Mouse (Mus musculus): ENCODE measurements around the gene Tm6sf2.

The Tm6sf2 gene

GRCm38 (mm10) chr8:70089296-70089960, 16.7 kb downstream of the Tm6sf2 start:
- no peak for DNase-seq

GRCm38 (mm10) chr8:70092786-70093185, 20.1 kb downstream of the Tm6sf2 start:
- no peak for DNase-seq

GRCm38 (mm10) chr8:70099276-70099675, 26.6 kb downstream of the Tm6sf2 start:
- DNase-seq: no peak

- no peak for DNase-seq
These were observed 27.5 kb downstream of the Tm6sf2 start for GRCm38 (mm10) chr8:70100241-70100640.

- DNase-seq: no peak
These were observed 31.8 kb downstream of the Tm6sf2 start for GRCm38 (mm10) chr8:70104506-70104905.

GRCm38 (mm10) chr8:70104922-70105321, 32.2 kb downstream of the Tm6sf2 start:
- no peak for DNase-seq

- DNase-seq: no peak
These were observed 37.7 kb downstream of the Tm6sf2 start for GRCm38 (mm10) chr8:70110451-70110850.

- DNase-seq: no peak
These were observed 38.6 kb downstream of the Tm6sf2 start for GRCm38 (mm10) chr8:70111192-70111795.

- no peak for DNase-seq
These were observed 39.8 kb downstream of the Tm6sf2 start for GRCm38 (mm10) chr8:70112401-70113016.

GRCm38 (mm10) chr8:70114488-70114887, 41.8 kb downstream of the Tm6sf2 start:
- no peak for DNase-seq

- no peak for DNase-seq
These were observed 42.2 kb downstream of the Tm6sf2 start for GRCm38 (mm10) chr8:70114892-70115291.

GRCm38 (mm10) chr8:70117611-70118010, 44.9 kb downstream of the Tm6sf2 start:
- DNase-seq: no peak

- no peak for DNase-seq
These were observed 46.3 kb downstream of the Tm6sf2 start for GRCm38 (mm10) chr8:70118726-70119700.

- DNase-seq: peak; percentile 95
These were observed 47.9 kb downstream of the Tm6sf2 start, which contains the start of gene Ncan for GRCm38 (mm10) chr8:70120667-70121066. Gene Ncan (minus strand): TSS chr8:70120873.

GRCm38 (mm10) chr8:70122863-70123262, 50.1 kb downstream of the Tm6sf2 start:
- DNase-seq: no peak

- no peak for DNase-seq
These were observed 52.3 kb downstream of the Tm6sf2 start for GRCm38 (mm10) chr8:70124992-70125391.

- DNase-seq: peak; percentile 56
These were observed 55.7 kb downstream of the Tm6sf2 start for GRCm38 (mm10) chr8:70128435-70128834.

- DNase-seq: peak; percentile 69
These were observed 56.7 kb downstream of the Tm6sf2 start for GRCm38 (mm10) chr8:70129309-70129952.

Data from right cerebral cortex, postnatal 14 days (tissue).